Mouse (Mus musculus) forebrain, embryonic 11.5 days (tissue): ENCODE data around the gene Gnptab. TPM values are rescaled to one million over a fixed set of nuclear protein-coding genes. Genes with fewer than 3 reads are reported as not detected.

ENCODE experiments used
- ATAC-seq: fragments of 200-750 bp; cut with Nextera tagmentation; replicated peaks from 2 replicates; pipeline ENCODE4 v1.8.0; 2017; ENCODE audit warnings: moderate TSS enrichment; ENCODE audit not compliant: low FRiP score
- DNase-seq: peaks from one replicate; pipeline ENCODE4 v3.0.0-alpha.2; 2017; ENCODE audit warnings: low spot score
- H3K27ac ChIP-seq: fragments of 300-500 bp; sonication (generic); 2 replicates; pipeline ENCODE4 v1.5.1; 2014; ENCODE audit warnings: low read depth, low read length
- H3K27me3 ChIP-seq: fragments of 300-500 bp; sonication (generic); 2 replicates; pipeline ENCODE4 v1.6.1; 2014; ENCODE audit warnings: mild to moderate bottlenecking, low read length, mixed read lengths; ENCODE audit not compliant: control insufficient read depth, insufficient read depth
- H3K36me3 ChIP-seq: fragments of 300-500 bp; sonication (generic); 2 replicates; pipeline ENCODE4 v1.6.1; 2014; ENCODE audit warnings: mild to moderate bottlenecking, low read length, moderate library complexity, mixed read lengths; ENCODE audit not compliant: control insufficient read depth, insufficient read depth
- H3K4me1 ChIP-seq: fragments of 300-500 bp; sonication (generic); replicated peaks from 2 replicates; pipeline ENCODE4 v1.6.1; 2014; ENCODE audit warnings: low read length, mixed read lengths; ENCODE audit not compliant: control insufficient read depth, insufficient read depth
- H3K4me2 ChIP-seq: fragments of 300-500 bp; sonication (generic); 2 replicates; pipeline ENCODE4 v1.6.1; 2014; ENCODE audit warnings: low read depth, mild to moderate bottlenecking, low read length, moderate library complexity, mixed read lengths; ENCODE audit not compliant: severe bottlenecking
- H3K4me3 ChIP-seq: fragments of 300-500 bp; sonication (generic); 2 replicates; pipeline ENCODE4 v1.5.1; 2014; ENCODE audit warnings: low read depth, low read length
- H3K9ac ChIP-seq: fragments of 300-500 bp; sonication (generic); 2 replicates; pipeline ENCODE4 v1.6.1; 2014; ENCODE audit warnings: low read length
- H3K9me3 ChIP-seq: fragments of 300-500 bp; sonication (generic); 2 replicates; pipeline ENCODE4 v1.6.1; 2016; ENCODE audit warnings: low read length, mixed read lengths; ENCODE audit not compliant: control insufficient read depth
- WGBS: fragments of 180-500 bp; shearing (Covaris S2); extraction: QIAGEN DNeasy Blood & Tissue Kit; methylation state at CpG from one replicate; pipeline ENCODE4 v1.1.7; 2014; 5-methylcytosine and 5-hydroxymethylcytosine counted together
- polyA plus RNA-seq: library from polyadenylated mRNA; unstranded; fragments of >200 nt; fragmentation: Nextera tagmentation; extraction: Ambion mirVana; gene quantifications from 2 replicates; pipeline ENCODE4 v1.2.1, GENCODE M21; 2014

Gnptab gene
- polyA plus RNA-seq, 1 experiment from 2014 or later, result 12.8 TPM

GRCm38 (mm10) chr10:88351411-88352103 lies 27.4 kb upstream of the Gnptab start:
- DNase-seq, result no peak
- no peak for ATAC-seq
- Histone ChIP-seq H3K9ac (no peak overlapping the region), H3K4me3 (no peak overlapping the region), H3K9me3 (no peaks in the 10 kb centered on the region), H3K27me3 (peaks cover under 1% of the 10 kb centered on the region; the same call in 1 of the 2 replicates), H3K4me1 (peaks cover 1% of the 10 kb centered on the region; the same call in 1 of the 2 replicates), H3K27ac (no peak overlapping the region), H3K36me3 (no peaks in the 10 kb centered on the region), H3K4me2 (no peak overlapping the region)
- WGBS, result 54% methylated on average over 5 of the region's 5 CpGs

- no peak overlapping the region for H3K4me3 ChIP-seq
- 91% methylated on average over 2 of the region's 2 CpGs for WGBS
- peaks cover 5% of the 10 kb centered on the region; the same call in 1 of the 2 replicates for H3K4me1 ChIP-seq
- DNase-seq, result no peak
- H3K9ac ChIP-seq, result no peak overlapping the region
- H3K27me3 ChIP-seq, result peaks cover 7% of the 10 kb centered on the region; the same call in 1 of the 2 replicates
- no peak overlapping the region for H3K27ac ChIP-seq
- H3K9me3 ChIP-seq, result no peaks in the 10 kb centered on the region
- ATAC-seq, result no peak
- H3K36me3 ChIP-seq, result no peaks in the 10 kb centered on the region
- H3K4me2 ChIP-seq, result no peak overlapping the region
These were observed 26.4 kb upstream of the Gnptab start for GRCm38 (mm10) chr10:88352549-88352948.

- H3K27me3 ChIP-seq, result peaks cover 7% of the 10 kb centered on the region; the same call in 1 of the 2 replicates
- H3K27ac ChIP-seq, result no peak overlapping the region
- no peak overlapping the region for H3K9ac ChIP-seq
- no peaks in the 10 kb centered on the region for H3K9me3 ChIP-seq
- H3K4me1 ChIP-seq, result peaks cover 5% of the 10 kb centered on the region; the same call in 1 of the 2 replicates
- no peak overlapping the region for H3K4me2 ChIP-seq
- WGBS, result 86% methylated on average over 5 of the region's 5 CpGs
- no peak for ATAC-seq
- H3K4me3 ChIP-seq, result no peak overlapping the region
- DNase-seq, result no peak
- H3K36me3 ChIP-seq, result no peaks in the 10 kb centered on the region
These were observed 24.3 kb upstream of the Gnptab start for GRCm38 (mm10) chr10:88354599-88354998.

GRCm38 (mm10) chr10:88356114-88356982 lies 22.6 kb upstream of the Gnptab start:
- Histone ChIP-seq H3K36me3 (no peaks in the 10 kb centered on the region), H3K27ac (no peak overlapping the region), H3K4me3 (peak overlapping the region; percentile 48), H3K4me1 (peaks cover 5% of the 10 kb centered on the region; the same call in 1 of the 2 replicates), H3K27me3 (peaks cover 7% of the 10 kb centered on the region; the same call in 1 of the 2 replicates), H3K9me3 (no peaks in the 10 kb centered on the region), H3K9ac (peak overlapping the region; percentile 46), H3K4me2 (peak overlapping the region; percentile 83)
- ATAC-seq, result peak; percentile 43
- DNase-seq, result no peak
- WGBS, result 10% methylated on average over 21 of the region's 21 CpGs

GRCm38 (mm10) chr10:88356983-88357559 lies 21.9 kb upstream of the Gnptab start:
- no peaks in the 10 kb centered on the region for H3K9me3 ChIP-seq
- H3K36me3 ChIP-seq, result no peaks in the 10 kb centered on the region
- DNase-seq, result peak; percentile 76
- H3K27me3 ChIP-seq, result peaks cover 7% of the 10 kb centered on the region; the same call in 1 of the 2 replicates
- WGBS, result 3% methylated on average over 40 of the region's 47 CpGs
- peaks cover 5% of the 10 kb centered on the region; the same call in 1 of the 2 replicates for H3K4me1 ChIP-seq
- H3K27ac ChIP-seq, result no peak overlapping the region
- H3K4me3 ChIP-seq, result peak overlapping the region; percentile 48
- peak; percentile 74 for ATAC-seq
- H3K4me2 ChIP-seq, result peak overlapping the region; percentile 83
- peak overlapping the region; percentile 46 for H3K9ac ChIP-seq

GRCm38 (mm10) chr10:88362218-88362617 lies 16.7 kb upstream of the Gnptab start:
- 81% methylated on average over 1 of the region's 1 CpGs for WGBS
- Histone ChIP-seq H3K4me2 (no peak overlapping the region), H3K27ac (no peak overlapping the region), H3K4me3 (no peak overlapping the region), H3K9me3 (no peaks in the 10 kb centered on the region), H3K36me3 (no peaks in the 10 kb centered on the region), H3K27me3 (peaks cover 3% of the 10 kb centered on the region; the same call in 1 of the 2 replicates), H3K9ac (no peak overlapping the region), H3K4me1 (no peaks in the 10 kb centered on the region)
- DNase-seq (no peak), ATAC-seq (no peak)

- no peak overlapping the region for H3K9ac ChIP-seq
- H3K9me3 ChIP-seq, result no peaks in the 10 kb centered on the region
- no peak overlapping the region for H3K4me2 ChIP-seq
- DNase-seq, result no peak
- no peak overlapping the region for H3K27ac ChIP-seq
- no peak for ATAC-seq
- H3K36me3 ChIP-seq, result no peaks in the 10 kb centered on the region
- no peaks in the 10 kb centered on the region for H3K4me1 ChIP-seq
- WGBS, result 80% methylated on average over 3 of the region's 3 CpGs
- H3K27me3 ChIP-seq, result no peaks in the 10 kb centered on the region
- H3K4me3 ChIP-seq, result no peak overlapping the region
These were observed 14.7 kb upstream of the Gnptab start for GRCm38 (mm10) chr10:88364221-88364620.

- Histone ChIP-seq H3K27me3 (no peaks in the 10 kb centered on the region), H3K4me3 (no peak overlapping the region), H3K9ac (no peak overlapping the region), H3K4me1 (no peaks in the 10 kb centered on the region), H3K36me3 (no peaks in the 10 kb centered on the region), H3K4me2 (no peak overlapping the region), H3K27ac (no peak overlapping the region), H3K9me3 (no peaks in the 10 kb centered on the region)
- 67% methylated on average over 4 of the region's 4 CpGs for WGBS
- DNase-seq (no peak), ATAC-seq (no peak)
These were observed 9.7 kb upstream of the Gnptab start for GRCm38 (mm10) chr10:88369233-88369632.
